Mouse (Mus musculus) kidney, adult 2 months (tissue): ENCODE measurements around the gene Tldc1. TPM values are rescaled to one million over a fixed set of nuclear protein-coding genes. Genes with fewer than 3 reads are reported as not detected.

Experiments
- DNase-seq: peaks from one replicate; pipeline ENCODE4 v3.0.0; 2021
- H3K27ac ChIP-seq: fragments of 200-500 bp; 2 replicates; pipeline ENCODE4 v1.5.1; 2012; ENCODE audit warnings: low read depth, low read length, control low read depth, inconsistent platforms; ENCODE audit not compliant: insufficient read depth
- H3K27me3 ChIP-seq: fragments of 200-500 bp; replicated peaks from 2 replicates; pipeline ENCODE4 v1.6.1; 2012; ENCODE audit warnings: mild to moderate bottlenecking, moderate library complexity, low read length, inconsistent platforms; ENCODE audit not compliant: control insufficient read depth, insufficient read depth
- H3K36me3 ChIP-seq: fragments of 200-500 bp; 2 replicates; pipeline ENCODE4 v1.6.1; 2012; ENCODE audit warnings: mild to moderate bottlenecking, moderate library complexity, low read length, inconsistent platforms; ENCODE audit not compliant: control insufficient read depth, insufficient read depth
- H3K4me1 ChIP-seq: fragments of 200-500 bp; 2 replicates; pipeline ENCODE4 v1.6.1; 2011; ENCODE audit warnings: low read length; ENCODE audit not compliant: control insufficient read depth, insufficient read depth
- H3K4me3 ChIP-seq: fragments of 200-500 bp; 2 replicates; pipeline ENCODE4 v1.5.1; 2011; ENCODE audit warnings: mild to moderate bottlenecking, low read depth, low read length, control low read depth; ENCODE audit not compliant: insufficient read depth
- CTCF ChIP-seq: fragments of 200-500 bp; conservative IDR thresholded peaks from 2 replicates; pipeline ENCODE4 v1.5.1; 2011; ENCODE audit warnings: low read depth, mild to moderate bottlenecking, control low read depth, low read length, moderate library complexity, mixed read lengths; ENCODE audit not compliant: insufficient read depth, insufficient read length
- POLR2A ChIP-seq: fragments of 200-500 bp; IDR thresholded peaks from one replicate; pipeline ENCODE4 v1.6.1; 2011; ENCODE audit warnings: low read depth, low read length, control low read depth
- WGBS: fragments of 180-500 bp; shearing (Covaris S2); methylation state at CpG from one replicate; pipeline ENCODE4 v1.1.7; 2018; 5-methylcytosine and 5-hydroxymethylcytosine counted together
- polyA plus RNA-seq: library from polyadenylated mRNA; depleted of rRNA; stranded (reverse); fragments of >200 nt; gene quantifications from 2 replicates; pipeline ENCODE4 v1.2.3, GENCODE M21; 2012

Tldc1 gene
- polyA plus RNA-seq, 1 experiment, result 11.6 TPM

GRCm38 (mm10) chr8:119801168-119801567, 23.0 kb upstream of the Tldc1 start:
- Histone ChIP-seq H3K4me1 (peaks cover 6% of the 10 kb centered on the region; the same call in 1 of the 2 replicates), H3K27ac (no peak overlapping the region), H3K27me3 (no peaks in the 10 kb centered on the region), H3K36me3 (no peaks in the 10 kb centered on the region), H3K4me3 (no peak overlapping the region)
- TF ChIP-seq POLR2A, result no peak
- no peak for TF ChIP-seq CTCF
- WGBS, result 40% methylated on average over 4 of the region's 4 CpGs
- no peak for DNase-seq

GRCm38 (mm10) chr8:119798965-119799264, 20.7 kb upstream of the Tldc1 start:
- Histone ChIP-seq H3K4me1 (peaks cover 6% of the 10 kb centered on the region; the same call in 1 of the 2 replicates), H3K36me3 (no peaks in the 10 kb centered on the region), H3K27me3 (no peaks in the 10 kb centered on the region), H3K4me3 (no peak overlapping the region), H3K27ac (no peak overlapping the region)
- TF ChIP-seq CTCF, result no peak
- TF ChIP-seq POLR2A, result no peak
- WGBS, result 64% methylated on average over 2 of the region's 2 CpGs
- no peak for DNase-seq

GRCm38 (mm10) chr8:119798170-119798964, 20.2 kb upstream of the Tldc1 start:
- H3K4me1 ChIP-seq, result peaks cover 6% of the 10 kb centered on the region; the same call in 1 of the 2 replicates
- TF ChIP-seq POLR2A (no peak), CTCF (no peak)
- peak; percentile 68 for DNase-seq
- no peaks in the 10 kb centered on the region for H3K36me3 ChIP-seq
- no peaks in the 10 kb centered on the region for H3K27me3 ChIP-seq
- 14% methylated on average over 15 of the region's 15 CpGs for WGBS
- H3K4me3 ChIP-seq, result peak overlapping the region; percentile 12; the same call in 1 of the 2 replicates
- no peak overlapping the region for H3K27ac ChIP-seq

- Histone ChIP-seq H3K27ac (no peak overlapping the region), H3K4me3 (no peak overlapping the region), H3K4me1 (peaks cover 18% of the 10 kb centered on the region; the same call in 1 of the 2 replicates), H3K36me3 (no peaks in the 10 kb centered on the region), H3K27me3 (no peaks in the 10 kb centered on the region)
- TF ChIP-seq CTCF, result no peak
- no peak for TF ChIP-seq POLR2A
- DNase-seq, result no peak
- 95% methylated on average over 3 of the region's 3 CpGs for WGBS
These were observed 17.4 kb upstream of the Tldc1 start for GRCm38 (mm10) chr8:119795651-119796050.

- H3K27ac ChIP-seq, result no peak overlapping the region
- H3K27me3 ChIP-seq, result no peaks in the 10 kb centered on the region
- peaks cover 18% of the 10 kb centered on the region; the same call in 1 of the 2 replicates for H3K4me1 ChIP-seq
- no peak for DNase-seq
- H3K36me3 ChIP-seq, result no peaks in the 10 kb centered on the region
- 50% methylated on average over 7 of the region's 7 CpGs for WGBS
- TF ChIP-seq CTCF (no peak), POLR2A (no peak)
- no peak overlapping the region for H3K4me3 ChIP-seq
These were observed 16.5 kb upstream of the Tldc1 start for GRCm38 (mm10) chr8:119794689-119795088.

- Histone ChIP-seq H3K27me3 (no peaks in the 10 kb centered on the region), H3K36me3 (no peaks in the 10 kb centered on the region), H3K4me1 (peaks cover 12% of the 10 kb centered on the region; the same call in 1 of the 2 replicates), H3K4me3 (no peak overlapping the region), H3K27ac (peak overlapping the region; percentile 33; the same call in 1 of the 2 replicates)
- TF ChIP-seq POLR2A (no peak), CTCF (no peak)
- 36% methylated on average over 16 of the region's 16 CpGs for WGBS
- peak; percentile 70 for DNase-seq
These were observed 13.8 kb upstream of the Tldc1 start for GRCm38 (mm10) chr8:119791804-119792704.

GRCm38 (mm10) chr8:119789581-119789980, 11.4 kb upstream of the Tldc1 start:
- H3K4me3 ChIP-seq, result no peak overlapping the region
- peaks cover 12% of the 10 kb centered on the region; the same call in 1 of the 2 replicates for H3K4me1 ChIP-seq
- TF ChIP-seq CTCF, result no peak
- TF ChIP-seq POLR2A, result no peak
- H3K27me3 ChIP-seq, result no peaks in the 10 kb centered on the region
- no peak overlapping the region for H3K27ac ChIP-seq
- no peaks in the 10 kb centered on the region for H3K36me3 ChIP-seq
- DNase-seq, result no peak
- 91% methylated on average over 7 of the region's 7 CpGs for WGBS
